Mouse (Mus musculus) cortical plate, adult 2 months (tissue): ENCODE results near the gene Cntnap2.

Experiments used
- CTCF ChIP-seq: fragments of 200-500 bp; IDR thresholded peaks from 2 replicates; pipeline ENCODE4 v1.5.1; 2011; ENCODE audit warnings: mild to moderate bottlenecking, control low read depth, low read length; ENCODE audit not compliant: insufficient read depth; ENCODE audit errors: extremely low read depth
- POLR2A ChIP-seq: fragments of 200-500 bp; IDR thresholded peaks from 2 replicates; pipeline ENCODE4 v1.6.1; 2011; ENCODE audit warnings: mild to moderate bottlenecking, low read length, control low read depth; ENCODE audit not compliant: insufficient read depth; ENCODE audit errors: extremely low read depth

GRCm38 (mm10) chr6:47182252-47182651, 2123.1 kb downstream of the Cntnap2 start:
- TF ChIP-seq POLR2A (no peak), CTCF (no peak)
